Mouse (Mus musculus): Measurements from ENCODE around the gene Bcl2l12.
A peak's percentile ranks its signal among the peaks of the same experiment; 100 is the strongest.
"Not testable (repeated sequence)": the region's sequence is repeated elsewhere in the genome, so short reads cannot be mapped to it uniquely, and the experiment has no call there.

Bcl2l12 gene

GRCm38 (mm10) chr7:44998501-44998955 lies at the start of gene Bcl2l12:
Gene Bcl2l12, minus strand, starts transcription at chr7:44998712.
- DNase-seq (ENCODE audit: low spot score) = peak; percentile 57

GRCm38 (mm10) chr7:45047491-45047890 lies 49.0 kb upstream of the Bcl2l12 start:
- DNase-seq (ENCODE audit: low spot score) = no peak

- no peak for DNase-seq (ENCODE audit: low spot score)
These were observed 48.4 kb upstream of the Bcl2l12 start for GRCm38 (mm10) chr7:45046853-45047350.

DNA sequence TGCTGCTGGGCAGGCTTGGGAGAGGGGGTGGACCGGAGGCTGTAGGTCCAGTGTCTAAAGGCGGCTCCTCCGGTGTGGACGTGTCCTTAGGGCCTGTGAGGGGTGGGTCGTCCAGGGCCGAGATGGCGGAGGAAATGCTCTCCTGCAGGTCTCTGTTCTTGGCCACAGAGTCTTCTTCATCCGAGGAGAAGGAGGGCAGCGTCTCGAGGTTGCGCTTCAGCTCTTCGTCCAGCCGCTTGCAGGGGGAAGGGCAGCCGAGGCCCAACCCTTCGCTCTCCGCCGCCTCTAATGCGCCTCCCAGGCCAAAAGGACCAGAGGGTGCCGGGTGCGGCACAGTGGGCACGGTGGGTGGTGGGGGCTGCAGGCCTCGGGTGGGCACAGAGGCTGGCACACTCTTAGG lies 47.2 kb upstream of the Bcl2l12 start:
- DNase-seq (ENCODE audit: low spot score) = no peak

GRCm38 (mm10) chr7:45043307-45043706 lies 44.8 kb upstream of the Bcl2l12 start:
- DNase-seq (ENCODE audit: low spot score) = no peak

- DNase-seq (ENCODE audit: low spot score) = no peak
These were observed 42.3 kb upstream of the Bcl2l12 start for GRCm38 (mm10) chr7:45040851-45041250.

DNA sequence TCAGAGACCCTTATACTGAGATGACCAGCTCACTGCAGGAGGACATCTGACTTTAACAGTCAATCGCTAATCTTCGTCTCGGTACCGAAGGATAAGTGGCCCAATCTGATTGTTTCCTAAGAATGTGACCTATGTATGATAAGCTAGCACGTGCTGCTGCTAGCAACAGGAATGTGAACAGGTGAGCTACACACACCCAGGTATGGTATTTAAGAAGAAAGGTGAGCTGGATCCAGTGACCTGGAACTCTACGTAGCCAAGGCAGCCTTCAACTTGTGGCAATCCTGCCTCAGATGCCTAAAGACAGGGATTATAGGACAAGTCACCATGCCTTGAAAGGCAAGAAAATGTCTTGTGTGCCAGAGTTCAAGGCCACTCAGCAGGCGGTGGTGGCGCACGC lies 39.9 kb upstream of the Bcl2l12 start:
- no peak for DNase-seq (ENCODE audit: low spot score)

- DNase-seq (ENCODE audit: low spot score) = no peak
These were observed 39.3 kb upstream of the Bcl2l12 start for GRCm38 (mm10) chr7:45037720-45038361.

DNA sequence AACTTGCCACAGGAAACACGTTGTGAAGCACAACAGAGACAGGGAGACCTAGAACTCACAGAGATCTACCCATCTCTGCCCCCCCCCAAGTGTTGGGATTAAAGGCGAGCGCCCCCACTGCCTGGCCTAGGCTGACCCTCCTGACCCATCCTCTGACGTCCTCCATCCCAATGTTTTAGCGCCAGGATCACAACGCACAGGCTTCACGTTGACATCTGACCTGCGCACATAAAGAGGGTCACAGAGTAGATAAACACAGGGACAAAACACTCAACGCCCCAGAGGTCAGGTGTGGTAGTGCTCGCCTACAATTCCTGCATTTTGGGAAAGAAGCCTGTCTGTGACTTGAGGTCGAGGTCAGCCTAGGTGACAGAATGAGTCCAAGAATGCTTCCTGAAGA lies 38.2 kb upstream of the Bcl2l12 start:
- DNase-seq (ENCODE audit: low spot score) = no peak

GRCm38 (mm10) chr7:45035631-45036030 lies 37.1 kb upstream of the Bcl2l12 start:
- no peak for DNase-seq (ENCODE audit: low spot score)

GRCm38 (mm10) chr7:45033722-45034359 lies 35.3 kb upstream of the Bcl2l12 start:
- DNase-seq (ENCODE audit: low spot score) = no peak

- DNase-seq (ENCODE audit: low spot score) = no peak
These were observed 32.3 kb upstream of the Bcl2l12 start for GRCm38 (mm10) chr7:45030857-45031256.

- DNase-seq (ENCODE audit: low spot score) = no peak
These were observed 31.5 kb upstream of the Bcl2l12 start for GRCm38 (mm10) chr7:45029995-45030394.

- DNase-seq (ENCODE audit: low spot score) = no peak
These were observed 29.8 kb upstream of the Bcl2l12 start for GRCm38 (mm10) chr7:45028351-45028750.

DNA sequence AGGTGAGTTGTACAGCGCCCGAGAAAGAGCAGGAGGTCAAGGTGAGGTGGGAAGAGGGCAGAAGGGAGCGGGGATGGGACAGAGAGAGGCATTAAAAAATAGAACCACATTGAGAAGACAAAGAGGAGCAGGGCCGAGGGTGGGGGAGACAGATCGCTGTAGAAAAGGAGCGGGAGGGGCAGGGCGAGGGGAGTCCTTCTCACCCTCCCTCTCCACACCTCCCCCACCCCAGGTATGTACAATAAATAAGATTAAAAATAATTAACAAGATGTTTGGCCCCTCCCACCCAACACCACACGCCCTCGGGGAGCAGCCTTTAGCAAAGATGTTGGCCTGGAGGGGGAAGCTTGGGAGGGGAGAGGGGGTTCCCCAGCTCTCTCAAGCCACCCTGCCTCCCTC lies 29.2 kb upstream of the Bcl2l12 start:
- DNase-seq (ENCODE audit: low spot score) = no peak

- DNase-seq (ENCODE audit: low spot score) = no peak
These were observed 27.7 kb upstream of the Bcl2l12 start for GRCm38 (mm10) chr7:45026256-45026655.

DNA sequence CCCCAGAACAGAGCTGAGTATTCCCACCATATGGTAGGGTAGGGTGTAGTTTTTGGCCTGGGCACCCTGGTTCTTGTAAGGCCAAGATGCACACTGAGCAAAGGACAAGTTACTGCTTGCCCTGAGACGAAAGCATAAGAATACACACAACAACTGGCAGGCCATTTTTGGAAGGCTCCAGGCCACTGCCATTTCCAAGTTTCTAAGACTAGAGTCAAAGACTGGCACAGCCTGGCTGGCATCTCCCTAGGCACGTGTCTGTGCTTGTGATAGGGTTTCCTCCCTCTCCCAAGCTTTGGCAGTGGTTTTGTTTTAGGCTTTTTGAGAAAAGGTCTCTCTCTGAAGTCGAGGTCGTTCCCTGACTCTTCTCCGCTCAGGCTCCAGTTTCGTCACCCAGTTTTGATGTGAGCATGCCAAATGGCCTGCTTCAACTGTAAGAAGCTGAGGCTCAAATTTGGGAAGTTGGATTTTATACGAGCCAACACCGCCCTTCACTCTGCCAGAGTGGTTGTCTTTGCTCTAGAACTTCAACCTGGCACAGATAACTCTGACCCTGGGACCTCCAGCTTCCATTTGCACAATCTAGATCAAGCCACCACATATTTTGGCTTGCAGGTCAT lies 27.2 kb upstream of the Bcl2l12 start:
- DNase-seq (ENCODE audit: low spot score) = no peak

DNA sequence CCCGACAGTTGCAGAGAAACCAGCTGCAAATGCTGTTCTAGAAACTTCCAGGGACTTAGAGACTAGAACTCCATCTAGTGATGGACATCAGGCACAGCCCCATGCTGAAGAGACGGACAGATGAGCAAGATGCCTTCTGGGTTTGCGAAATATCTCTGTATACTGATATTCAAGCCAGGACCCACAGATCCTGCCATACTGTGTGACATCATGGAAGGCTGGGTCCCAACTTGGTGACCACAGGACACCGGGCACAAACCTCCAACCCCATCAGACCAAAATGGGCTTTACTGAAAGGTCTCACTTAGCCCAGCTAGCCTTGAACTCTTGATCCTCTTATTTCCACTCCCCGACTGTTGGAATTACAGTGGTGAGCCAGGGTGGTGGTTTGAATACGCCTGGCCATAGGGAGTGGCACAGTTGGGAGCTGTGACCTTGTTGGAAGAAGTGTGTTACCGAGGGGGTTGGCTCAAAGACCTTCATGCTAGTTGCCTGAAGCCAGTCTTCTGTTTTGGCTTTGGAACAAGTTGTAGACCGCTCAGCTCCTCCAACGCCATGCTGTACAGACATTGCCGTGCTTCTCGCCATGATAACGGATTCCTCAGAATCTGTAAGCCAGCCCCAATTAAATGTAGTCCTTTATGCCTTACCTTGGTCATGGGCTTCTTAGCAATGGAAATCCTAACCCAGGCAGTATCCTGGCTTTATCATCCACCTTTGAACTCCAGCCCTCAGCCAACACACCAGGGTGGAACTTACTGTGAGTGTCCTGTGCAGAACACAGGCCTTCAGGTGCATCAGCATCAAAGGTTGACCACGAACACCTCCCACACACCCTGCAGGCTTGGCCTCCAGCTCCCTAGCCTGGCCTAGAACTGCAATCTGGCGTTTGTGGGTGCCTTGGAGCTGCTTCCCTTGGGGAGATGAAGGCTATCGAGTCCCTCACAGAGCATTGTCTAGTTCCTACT lies 26.1 kb upstream of the Bcl2l12 start:
- no peak for DNase-seq (ENCODE audit: low spot score)

DNA sequence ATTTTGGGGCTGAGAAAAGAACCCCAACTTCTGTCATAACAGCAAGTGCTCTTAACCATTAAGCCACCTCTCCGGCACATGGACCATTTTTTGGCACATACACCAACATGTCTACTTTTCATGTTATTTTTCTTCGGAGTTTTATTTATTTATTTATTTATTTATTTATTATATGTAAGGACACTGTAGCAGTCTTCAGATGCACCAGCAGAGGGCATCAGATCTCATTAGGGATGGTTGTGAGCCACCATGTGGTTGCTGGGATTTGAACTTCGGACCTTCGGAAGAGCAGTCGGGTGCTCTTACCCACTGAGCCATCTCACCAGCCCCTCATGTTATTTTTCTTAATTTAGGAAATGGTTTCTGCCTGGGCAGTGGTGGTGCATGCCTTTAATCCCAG lies 25.2 kb upstream of the Bcl2l12 start:
- not testable (repeated sequence) for DNase-seq (ENCODE audit: low spot score)

GRCm38 (mm10) chr7:45020225-45020624 lies 21.7 kb upstream of the Bcl2l12 start:
- no peak for DNase-seq (ENCODE audit: low spot score)

- DNase-seq (ENCODE audit: low spot score) = peak; percentile 70
These were observed 20.6 kb upstream of the Bcl2l12 start for GRCm38 (mm10) chr7:45019031-45019571.

Data from yolk sac, embryonic 10.5 days (tissue).